Mouse (Mus musculus): ENCODE measurements at regions not wholly inside any gene's neighbourhood (a gene's known extent, or its start where the extent isn't known, plus 50 kb on each side); places are given as distances from the start of the nearest gene placed in this dataset.

DNA sequence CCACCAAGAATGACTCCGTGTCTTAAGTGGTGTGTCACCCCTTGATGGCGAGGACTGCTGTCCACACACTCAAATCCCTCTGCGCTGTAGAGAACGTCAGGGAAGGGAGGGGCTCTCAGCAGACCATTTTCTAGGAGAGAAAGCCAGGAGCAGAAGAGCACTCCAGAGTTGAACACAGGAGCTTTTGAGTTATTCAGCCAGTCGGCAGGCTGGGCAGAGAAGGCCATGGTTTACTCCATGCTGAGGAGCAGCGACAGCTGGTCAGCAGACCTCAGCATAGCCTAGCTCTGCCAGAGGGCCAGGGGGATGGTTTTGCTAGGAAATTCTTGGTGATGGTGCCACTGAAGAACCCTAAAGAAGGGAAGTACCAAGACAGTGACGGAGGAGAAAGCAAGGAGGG, 132.0 kb upstream of the Slc35f3 start:
- no peak for ATAC-seq (ENCODE audit: low FRiP score, low TSS enrichment)
- H3K4me2 ChIP-seq (replicated peaks; ENCODE audit: low read depth, low read length) = no peak overlapping the region
- no peak overlapping the region for H3K9ac ChIP-seq (ENCODE audit: low read depth, low read length)
- WGBS = 86% methylated on average over 7 of the region's 7 CpGs
- no peak overlapping the region for H3K27ac ChIP-seq (ENCODE audit: low read depth, low read length)
- H3K9me3 ChIP-seq (ENCODE audit: control insufficient read depth, low read length) = no peaks in the 10 kb centered on the region
- no peaks in the 10 kb centered on the region for H3K36me3 ChIP-seq (ENCODE audit: control insufficient read depth, insufficient read depth, low read length)
- no peak overlapping the region for H3K4me3 ChIP-seq (ENCODE audit: low read length)
- no peaks in the 10 kb centered on the region for H3K27me3 ChIP-seq (ENCODE audit: control insufficient read depth, insufficient read depth, low read length)
- H3K4me1 ChIP-seq (ENCODE audit: control insufficient read depth, insufficient read depth, low read length) = no peaks in the 10 kb centered on the region

DNA sequence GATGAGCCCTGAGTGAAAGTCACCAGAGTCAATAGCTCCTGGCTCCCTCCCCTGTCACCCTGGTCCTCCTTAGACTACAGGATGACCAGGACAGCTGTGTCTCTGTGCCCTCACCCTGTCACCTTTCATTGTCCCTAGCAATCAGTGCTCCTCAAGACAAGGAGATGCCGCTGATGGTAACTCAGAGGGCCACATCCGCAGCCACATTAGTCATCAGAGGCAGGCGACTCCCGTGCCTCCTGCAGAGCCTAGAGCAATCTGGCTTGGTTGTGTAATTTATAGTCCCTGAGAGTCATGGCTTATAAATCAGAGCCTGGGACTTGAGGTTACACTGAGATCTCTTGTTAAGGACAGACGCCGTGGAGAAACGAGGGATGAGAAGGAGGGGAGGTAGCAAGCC, 123.9 kb upstream of the Slc35f3 start:
- WGBS = 8% methylated on average over 7 of the region's 7 CpGs
- Histone ChIP-seq H3K4me3 (ENCODE audit: low read length) (no peak overlapping the region), H3K9me3 (ENCODE audit: control insufficient read depth, low read length) (no peaks in the 10 kb centered on the region), H3K9ac (ENCODE audit: low read depth, low read length) (no peak overlapping the region), H3K4me1 (ENCODE audit: control insufficient read depth, insufficient read depth, low read length) (peaks cover 7% of the 10 kb centered on the region; the same call in 1 of the 2 replicates), H3K36me3 (ENCODE audit: control insufficient read depth, insufficient read depth, low read length) (no peaks in the 10 kb centered on the region), H3K4me2 (replicated peaks; ENCODE audit: low read depth, low read length) (no peak overlapping the region), H3K27ac (ENCODE audit: low read depth, low read length) (no peak overlapping the region), H3K27me3 (ENCODE audit: control insufficient read depth, insufficient read depth, low read length) (no peaks in the 10 kb centered on the region)
- ATAC-seq (ENCODE audit: low FRiP score, low TSS enrichment) = no peak

DNA sequence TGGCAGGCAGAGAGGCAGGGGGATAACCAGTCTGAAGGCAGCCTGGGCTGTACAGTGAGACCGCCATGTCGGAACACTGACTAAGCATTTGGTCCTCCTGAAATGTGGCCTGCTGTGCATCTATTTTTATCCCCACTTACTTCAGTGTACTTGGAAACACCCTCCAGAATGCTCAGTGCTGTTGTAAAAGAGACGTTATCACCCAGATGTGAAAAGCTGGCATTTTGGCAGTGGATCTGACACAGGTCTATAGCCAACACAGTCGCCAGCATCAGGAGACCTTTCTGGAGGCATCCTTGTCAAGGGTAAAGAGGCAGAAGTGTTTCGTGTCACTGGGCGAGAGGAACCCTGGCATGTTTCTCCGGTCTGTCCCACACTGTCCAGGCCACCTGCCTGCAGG, 122.1 kb upstream of the Slc35f3 start:
- no peak overlapping the region for H3K4me2 ChIP-seq (replicated peaks; ENCODE audit: low read depth, low read length)
- H3K36me3 ChIP-seq (ENCODE audit: control insufficient read depth, insufficient read depth, low read length) = no peaks in the 10 kb centered on the region
- H3K4me3 ChIP-seq (ENCODE audit: low read length) = no peak overlapping the region
- H3K27ac ChIP-seq (ENCODE audit: low read depth, low read length) = no peak overlapping the region
- peaks cover 7% of the 10 kb centered on the region; the same call in 1 of the 2 replicates for H3K4me1 ChIP-seq (ENCODE audit: control insufficient read depth, insufficient read depth, low read length)
- H3K9me3 ChIP-seq (ENCODE audit: control insufficient read depth, low read length) = no peaks in the 10 kb centered on the region
- no peak overlapping the region for H3K9ac ChIP-seq (ENCODE audit: low read depth, low read length)
- ATAC-seq (ENCODE audit: low FRiP score, low TSS enrichment) = no peak
- WGBS = 86% methylated on average over 7 of the region's 7 CpGs
- H3K27me3 ChIP-seq (ENCODE audit: control insufficient read depth, insufficient read depth, low read length) = no peaks in the 10 kb centered on the region

DNA sequence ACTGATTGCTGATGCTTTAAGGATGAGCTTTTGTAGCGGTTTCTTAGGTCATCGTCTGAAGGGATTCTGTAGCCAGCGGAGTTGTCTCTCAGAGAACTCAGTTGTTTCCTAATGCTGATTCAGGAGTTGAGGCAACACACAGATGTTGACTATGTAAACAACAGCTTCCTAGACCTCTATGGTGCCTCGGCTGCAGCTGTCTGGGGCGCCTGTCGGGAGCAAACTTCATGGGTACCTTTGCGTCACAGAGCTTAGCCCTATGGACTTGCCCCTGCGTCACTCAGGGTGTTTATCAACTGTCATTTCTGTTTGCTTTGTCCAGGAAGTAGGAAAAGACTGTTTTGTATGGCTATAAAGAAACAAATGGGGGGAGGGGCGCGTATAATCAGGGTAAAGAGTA, 120.5 kb upstream of the Slc35f3 start:
- Histone ChIP-seq H3K36me3 (ENCODE audit: control insufficient read depth, insufficient read depth, low read length) (no peaks in the 10 kb centered on the region), H3K27ac (ENCODE audit: low read depth, low read length) (no peak overlapping the region), H3K9ac (ENCODE audit: low read depth, low read length) (no peak overlapping the region), H3K4me3 (ENCODE audit: low read length) (no peak overlapping the region), H3K4me2 (replicated peaks; ENCODE audit: low read depth, low read length) (no peak overlapping the region), H3K4me1 (ENCODE audit: control insufficient read depth, insufficient read depth, low read length) (peaks cover 7% of the 10 kb centered on the region; the same call in 1 of the 2 replicates), H3K27me3 (ENCODE audit: control insufficient read depth, insufficient read depth, low read length) (no peaks in the 10 kb centered on the region), H3K9me3 (ENCODE audit: control insufficient read depth, low read length) (no peaks in the 10 kb centered on the region)
- ATAC-seq (ENCODE audit: low FRiP score, low TSS enrichment) = no peak
- 61% methylated on average over 10 of the region's 10 CpGs for WGBS

DNA sequence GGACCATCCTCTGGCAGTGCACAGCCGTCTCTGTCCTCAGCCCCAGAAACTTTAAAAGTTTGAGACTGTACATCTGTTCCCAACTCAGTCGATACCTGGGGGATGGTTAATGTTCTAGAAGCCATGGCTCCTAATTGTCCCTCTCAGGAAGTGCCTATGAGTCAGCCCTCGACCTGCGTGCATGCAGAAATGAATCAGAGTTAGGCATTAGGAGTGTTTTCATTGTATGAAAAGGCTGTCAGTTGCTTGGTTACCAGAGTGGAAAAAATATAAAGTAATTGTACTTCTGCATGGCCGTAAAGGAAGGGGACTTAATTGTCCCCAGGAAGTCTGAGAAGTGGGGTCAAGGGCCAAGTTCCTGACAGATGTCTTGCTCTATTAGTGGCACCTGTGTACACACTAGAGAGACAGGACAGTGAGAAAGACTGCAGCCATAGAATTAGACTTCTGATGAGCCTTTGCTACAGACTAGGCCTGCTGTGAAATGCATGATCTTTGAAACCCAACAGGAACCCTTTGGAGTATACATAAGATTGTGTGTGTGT, 109.5 kb upstream of the Slc35f3 start:
- H3K4me1 ChIP-seq (ENCODE audit: control insufficient read depth, insufficient read depth, low read length) = no peaks in the 10 kb centered on the region
- no peak overlapping the region for H3K4me2 ChIP-seq (replicated peaks; ENCODE audit: low read depth, low read length)
- H3K9ac ChIP-seq (ENCODE audit: low read depth, low read length) = no peak overlapping the region
- H3K36me3 ChIP-seq (ENCODE audit: control insufficient read depth, insufficient read depth, low read length) = no peaks in the 10 kb centered on the region
- WGBS = 17% methylated on average over 5 of the region's 5 CpGs
- H3K27ac ChIP-seq (ENCODE audit: low read depth, low read length) = no peak overlapping the region
- H3K9me3 ChIP-seq (ENCODE audit: control insufficient read depth, low read length) = peaks cover 9% of the 10 kb centered on the region
- H3K27me3 ChIP-seq (ENCODE audit: control insufficient read depth, insufficient read depth, low read length) = no peaks in the 10 kb centered on the region
- H3K4me3 ChIP-seq (ENCODE audit: low read length) = no peak overlapping the region
- ATAC-seq (ENCODE audit: low FRiP score, low TSS enrichment) = no peak

DNA sequence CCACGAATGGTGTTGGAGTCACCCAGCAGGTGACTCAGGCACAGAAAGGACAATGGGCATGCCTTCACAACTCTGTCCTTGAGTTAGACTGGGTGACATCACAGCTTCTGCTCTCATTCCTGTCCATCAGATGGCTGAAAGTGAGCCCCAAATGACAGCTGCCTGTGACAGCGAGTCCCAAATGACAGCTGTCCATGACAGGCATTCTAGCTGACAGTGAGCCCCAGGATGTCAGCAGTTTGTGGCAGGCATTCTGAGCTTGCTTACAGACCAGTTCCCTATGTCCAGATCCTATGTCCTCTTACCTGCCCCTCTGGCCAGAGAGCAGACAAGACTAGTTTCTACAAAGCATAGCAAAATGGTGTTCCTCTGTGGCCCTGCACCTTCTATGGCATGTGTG, 102.7 kb upstream of the Slc35f3 start:
- no peak overlapping the region for H3K4me3 ChIP-seq (ENCODE audit: low read length)
- H3K36me3 ChIP-seq (ENCODE audit: control insufficient read depth, insufficient read depth, low read length) = no peaks in the 10 kb centered on the region
- no peak for ATAC-seq (ENCODE audit: low FRiP score, low TSS enrichment)
- WGBS = 94% methylated on average over 2 of the region's 2 CpGs
- H3K9ac ChIP-seq (ENCODE audit: low read depth, low read length) = no peak overlapping the region
- no peak overlapping the region for H3K4me2 ChIP-seq (replicated peaks; ENCODE audit: low read depth, low read length)
- H3K9me3 ChIP-seq (ENCODE audit: control insufficient read depth, low read length) = peaks cover 13% of the 10 kb centered on the region
- H3K4me1 ChIP-seq (ENCODE audit: control insufficient read depth, insufficient read depth, low read length) = no peaks in the 10 kb centered on the region
- H3K27ac ChIP-seq (ENCODE audit: low read depth, low read length) = no peak overlapping the region
- H3K27me3 ChIP-seq (ENCODE audit: control insufficient read depth, insufficient read depth, low read length) = no peaks in the 10 kb centered on the region

DNA sequence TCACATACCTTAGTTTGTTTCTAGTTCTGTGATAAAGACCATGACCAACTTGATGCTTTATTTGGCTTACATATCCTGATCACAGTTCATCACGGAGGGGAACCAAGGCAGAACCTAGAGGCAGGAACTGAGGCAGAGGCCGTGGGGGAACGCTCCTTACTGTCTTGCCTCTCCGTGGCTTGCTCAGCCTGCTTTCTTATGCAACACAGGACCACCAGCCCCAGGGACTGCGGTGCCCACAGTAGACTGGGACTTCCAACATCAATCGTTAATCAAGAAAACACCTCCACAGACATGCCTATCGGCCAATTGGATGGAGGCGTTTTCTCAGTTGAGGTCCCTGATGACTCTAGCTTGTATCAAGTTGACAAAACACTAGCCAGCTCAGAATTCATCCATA, 87.8 kb upstream of the Slc35f3 start:
- ATAC-seq (ENCODE audit: low FRiP score, low TSS enrichment) = no peak
- Histone ChIP-seq H3K9me3 (ENCODE audit: control insufficient read depth, low read length) (no peaks in the 10 kb centered on the region), H3K36me3 (ENCODE audit: control insufficient read depth, insufficient read depth, low read length) (no peaks in the 10 kb centered on the region), H3K4me1 (ENCODE audit: control insufficient read depth, insufficient read depth, low read length) (no peaks in the 10 kb centered on the region), H3K27ac (ENCODE audit: low read depth, low read length) (no peak overlapping the region), H3K4me2 (replicated peaks; ENCODE audit: low read depth, low read length) (no peak overlapping the region), H3K4me3 (ENCODE audit: low read length) (no peak overlapping the region), H3K9ac (ENCODE audit: low read depth, low read length) (no peak overlapping the region), H3K27me3 (ENCODE audit: control insufficient read depth, insufficient read depth, low read length) (no peaks in the 10 kb centered on the region)
- WGBS = 86% methylated on average over 8 of the region's 8 CpGs

DNA sequence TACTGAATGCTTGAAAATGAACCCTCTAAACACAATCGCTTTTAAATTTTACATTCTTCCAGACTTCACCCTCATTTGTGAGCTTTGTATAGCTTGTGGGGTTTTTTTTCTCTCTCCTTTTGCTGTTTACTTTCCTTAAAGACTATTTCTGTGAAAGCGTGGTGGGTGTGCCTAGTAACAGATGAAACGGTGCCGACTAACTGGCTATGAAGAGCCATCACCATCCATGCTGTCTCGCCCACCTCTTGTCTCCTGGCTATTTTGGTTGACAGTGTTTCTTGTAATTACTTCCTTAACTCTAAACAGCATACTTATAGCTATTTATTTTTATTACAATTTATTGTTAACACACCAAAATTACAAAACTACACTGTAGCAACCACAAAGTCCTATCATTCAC, 85.6 kb upstream of the Slc35f3 start:
- Histone ChIP-seq H3K4me2 (replicated peaks; ENCODE audit: low read depth, low read length) (no peak overlapping the region), H3K9ac (ENCODE audit: low read depth, low read length) (no peak overlapping the region), H3K27ac (ENCODE audit: low read depth, low read length) (no peak overlapping the region), H3K9me3 (ENCODE audit: control insufficient read depth, low read length) (no peaks in the 10 kb centered on the region), H3K36me3 (ENCODE audit: control insufficient read depth, insufficient read depth, low read length) (no peaks in the 10 kb centered on the region), H3K4me1 (ENCODE audit: control insufficient read depth, insufficient read depth, low read length) (no peaks in the 10 kb centered on the region), H3K4me3 (ENCODE audit: low read length) (no peak overlapping the region), H3K27me3 (ENCODE audit: control insufficient read depth, insufficient read depth, low read length) (no peaks in the 10 kb centered on the region)
- no peak for ATAC-seq (ENCODE audit: low FRiP score, low TSS enrichment)
- WGBS = 86% methylated on average over 5 of the region's 5 CpGs

DNA sequence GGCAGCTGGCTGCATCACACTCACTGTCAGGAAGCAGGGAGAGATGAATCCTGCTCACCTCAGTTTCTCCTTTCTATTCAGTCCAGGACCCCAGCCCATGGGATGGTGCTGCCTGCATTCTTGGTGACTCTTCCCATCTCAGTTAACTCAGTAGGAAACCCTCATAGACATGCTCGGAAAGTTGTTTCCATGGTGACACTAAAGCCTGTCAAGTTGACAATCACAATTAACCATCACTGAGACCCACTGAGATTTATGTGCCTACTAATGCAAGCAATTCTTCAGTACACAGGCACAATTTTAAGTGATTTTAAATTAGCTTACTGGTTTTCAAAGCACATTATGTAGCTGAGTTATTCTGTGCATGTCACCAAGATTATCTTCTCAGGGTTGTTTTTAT, 83.8 kb upstream of the Slc35f3 start:
- H3K4me2 ChIP-seq (replicated peaks; ENCODE audit: low read depth, low read length) = no peak overlapping the region
- ATAC-seq (ENCODE audit: low FRiP score, low TSS enrichment) = no peak

More for the DNA sequence above, 83.8 kb upstream of the Slc35f3 start:
- Histone ChIP-seq H3K36me3 (ENCODE audit: control insufficient read depth, insufficient read depth, low read length) (no peaks in the 10 kb centered on the region), H3K27me3 (ENCODE audit: control insufficient read depth, insufficient read depth, low read length) (no peaks in the 10 kb centered on the region), H3K27ac (ENCODE audit: low read depth, low read length) (no peak overlapping the region), H3K9ac (ENCODE audit: low read depth, low read length) (no peak overlapping the region), H3K4me3 (ENCODE audit: low read length) (no peak overlapping the region), H3K9me3 (ENCODE audit: control insufficient read depth, low read length) (no peaks in the 10 kb centered on the region), H3K4me1 (ENCODE audit: control insufficient read depth, insufficient read depth, low read length) (no peaks in the 10 kb centered on the region)
- 79% methylated on average over 1 of the region's 1 CpGs for WGBS

Measured in kidney, embryonic 14.5 days (tissue).